Mouse (Mus musculus) megakaryocyte, embryonic 14.5 days (primary cell): ENCODE data around the gene Fignl1.

ENCODE experiments used
- FLI1 ChIP-seq: IDR thresholded peaks from 2 replicates; pipeline ENCODE4 v1.6.1; 2012; ENCODE audit warnings: low read length, inconsistent platforms, mixed read lengths
- GATA1 ChIP-seq: IDR thresholded peaks from 3 replicates; pipeline ENCODE4 v1.6.1; 2012; ENCODE audit warnings: mixed read lengths, low read length, inconsistent platforms, borderline replicate concordance

GRCm38 (mm10) chr11:11774384-11774783, 34.4 kb downstream of the Fignl1 start:
- TF ChIP-seq GATA1 (no peak), FLI1 (no peak)
